Mouse (Mus musculus): Measurements from ENCODE around the gene Tbx19.

Gene Tbx19

GRCm38 (mm10) chr1:165110659-165111058, 49.9 kb downstream of the Tbx19 start:
- no peak for DNase-seq

GRCm38 (mm10) chr1:165109135-165109534, 51.4 kb downstream of the Tbx19 start:
- no peak for DNase-seq

- no peak for DNase-seq
These were observed 52.1 kb downstream of the Tbx19 start for GRCm38 (mm10) chr1:165108477-165108876.

- DNase-seq, result no peak
These were observed 54.6 kb downstream of the Tbx19 start for GRCm38 (mm10) chr1:165106011-165106385.

- DNase-seq, result no peak
These were observed 55.1 kb downstream of the Tbx19 start for GRCm38 (mm10) chr1:165105270-165106010.

- DNase-seq, result no peak
These were observed 55.8 kb downstream of the Tbx19 start for GRCm38 (mm10) chr1:165104707-165105259.

GRCm38 (mm10) chr1:165099569-165099968, 61.0 kb downstream of the Tbx19 start:
- DNase-seq, result no peak

GRCm38 (mm10) chr1:165094871-165095270, 65.7 kb downstream of the Tbx19 start:
- DNase-seq, result no peak

- peak; percentile 25 for DNase-seq
These were observed 68.9 kb downstream of the Tbx19 start for GRCm38 (mm10) chr1:165091721-165092120.

GRCm38 (mm10) chr1:165089556-165089955, 71.0 kb downstream of the Tbx19 start:
- DNase-seq, result no peak
